Mouse (Mus musculus) embryonic facial prominence, embryonic 13.5 days (tissue): ENCODE results near the gene Bpifb4. TPM values are rescaled to one million over a fixed set of nuclear protein-coding genes. Genes with fewer than 3 reads are reported as not detected.

Source experiments
- ATAC-seq: fragments of 200-750 bp; cut with Nextera tagmentation; 2 replicates; pipeline ENCODE4 v1.8.0; 2017; ENCODE audit warnings: low read depth; ENCODE audit not compliant: insufficient number of reproducible peaks, insufficient read depth, low FRiP score, low TSS enrichment
- H3K27ac ChIP-seq: fragments of 300-500 bp; sonication (generic); 2 replicates; pipeline ENCODE4 v1.5.1; 2015; ENCODE audit warnings: moderate library complexity, mild to moderate bottlenecking, inconsistent platforms
- H3K27me3 ChIP-seq: fragments of 300-500 bp; sonication (generic); 2 replicates; pipeline ENCODE4 v1.6.1; 2015; ENCODE audit warnings: mild to moderate bottlenecking, inconsistent platforms
- H3K36me3 ChIP-seq: fragments of 300-500 bp; sonication (generic); 2 replicates; pipeline ENCODE4 v1.6.1; 2015; ENCODE audit warnings: mild to moderate bottlenecking, inconsistent platforms
- H3K4me1 ChIP-seq: fragments of 300-500 bp; sonication (generic); 2 replicates; pipeline ENCODE4 v1.6.1; 2015; ENCODE audit warnings: inconsistent platforms
- H3K4me2 ChIP-seq: fragments of 300-500 bp; sonication (generic); 2 replicates; pipeline ENCODE4 v1.6.1; 2015; ENCODE audit warnings: moderate library complexity, mild to moderate bottlenecking, inconsistent platforms
- H3K4me3 ChIP-seq: fragments of 300-500 bp; sonication (generic); 2 replicates; pipeline ENCODE4 v1.5.1; 2015; ENCODE audit warnings: mild to moderate bottlenecking, inconsistent platforms
- H3K9ac ChIP-seq: fragments of 300-500 bp; sonication (generic); 2 replicates; pipeline ENCODE4 v1.6.1; 2015; ENCODE audit warnings: mild to moderate bottlenecking, inconsistent platforms
- H3K9me3 ChIP-seq: fragments of 300-500 bp; sonication (generic); 2 replicates; pipeline ENCODE4 v1.6.1; 2016; ENCODE audit warnings: inconsistent platforms
- WGBS: fragments of 180-500 bp; shearing (Covaris S2); methylation state at CpG from one replicate; pipeline ENCODE4 v1.1.7; 2015; ENCODE audit warnings: mixed read lengths; 5-methylcytosine and 5-hydroxymethylcytosine counted together
- polyA plus RNA-seq: library from polyadenylated mRNA; unstranded; fragments of >200 nt; fragmentation: Nextera tagmentation; extraction: Ambion mirVana; gene quantifications from 2 replicates; pipeline ENCODE4 v1.2.1, GENCODE M21; 2015

The Bpifb4 gene
- polyA plus RNA-seq, 1 experiment from 2014 or later = not detected

DNA sequence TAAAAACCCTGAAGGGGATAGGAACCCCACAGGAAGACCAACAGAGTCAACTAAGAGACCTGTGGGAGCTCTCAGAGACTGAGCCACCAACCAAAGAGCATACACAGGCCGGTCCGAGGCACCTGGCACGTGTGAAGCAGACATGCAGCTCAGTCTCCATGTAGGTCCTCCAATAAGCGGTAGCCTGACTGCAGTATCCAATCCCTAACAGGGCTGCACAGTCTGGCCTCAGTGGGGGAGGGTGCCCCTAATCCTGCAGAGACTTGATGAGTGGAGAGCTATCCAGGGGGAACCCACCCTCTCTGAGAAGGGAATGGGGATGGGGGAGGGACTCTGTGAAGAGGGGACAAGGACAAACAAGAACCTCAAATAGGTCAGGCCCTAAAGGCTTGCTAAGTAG, 67.7 kb downstream of the Bpifb4 start:
- H3K27ac ChIP-seq = no peak overlapping the region
- no peak overlapping the region for H3K9ac ChIP-seq
- 82% methylated on average over 4 of the region's 4 CpGs for WGBS
- ATAC-seq = no peak
- H3K4me2 ChIP-seq = no peak overlapping the region
- H3K36me3 ChIP-seq = no peaks in the 10 kb centered on the region
- H3K27me3 ChIP-seq = no peaks in the 10 kb centered on the region
- H3K9me3 ChIP-seq = no peaks in the 10 kb centered on the region
- no peak overlapping the region for H3K4me3 ChIP-seq
- H3K4me1 ChIP-seq = no peaks in the 10 kb centered on the region

DNA sequence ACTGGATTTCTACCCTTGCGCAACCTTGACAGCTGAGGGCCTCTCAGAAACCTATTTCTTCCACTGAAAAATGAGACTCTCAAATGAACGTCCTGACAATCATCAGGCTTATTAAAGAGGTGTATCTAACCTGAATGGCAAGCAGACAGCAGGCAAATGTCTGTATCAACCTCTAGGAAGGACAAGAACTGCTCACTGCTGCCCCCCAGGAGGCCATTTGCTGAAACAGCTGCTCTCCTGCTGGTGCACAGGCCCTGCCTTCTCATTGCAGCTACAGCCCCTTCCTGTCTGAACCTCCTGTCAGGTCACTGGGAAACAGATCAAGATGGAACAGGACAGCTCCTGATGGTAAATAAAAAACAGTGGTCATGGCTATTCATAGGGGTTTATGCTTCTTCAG, 68.3 kb downstream of the Bpifb4 start:
- no peak overlapping the region for H3K9ac ChIP-seq
- no peak overlapping the region for H3K4me2 ChIP-seq
- no peak overlapping the region for H3K4me3 ChIP-seq
- ATAC-seq = no peak
- no peaks in the 10 kb centered on the region for H3K9me3 ChIP-seq
- WGBS = 79% methylated on average over 2 of the region's 2 CpGs
- H3K27me3 ChIP-seq = no peaks in the 10 kb centered on the region
- no peaks in the 10 kb centered on the region for H3K36me3 ChIP-seq
- H3K4me1 ChIP-seq = no peaks in the 10 kb centered on the region
- no peak overlapping the region for H3K27ac ChIP-seq

DNA sequence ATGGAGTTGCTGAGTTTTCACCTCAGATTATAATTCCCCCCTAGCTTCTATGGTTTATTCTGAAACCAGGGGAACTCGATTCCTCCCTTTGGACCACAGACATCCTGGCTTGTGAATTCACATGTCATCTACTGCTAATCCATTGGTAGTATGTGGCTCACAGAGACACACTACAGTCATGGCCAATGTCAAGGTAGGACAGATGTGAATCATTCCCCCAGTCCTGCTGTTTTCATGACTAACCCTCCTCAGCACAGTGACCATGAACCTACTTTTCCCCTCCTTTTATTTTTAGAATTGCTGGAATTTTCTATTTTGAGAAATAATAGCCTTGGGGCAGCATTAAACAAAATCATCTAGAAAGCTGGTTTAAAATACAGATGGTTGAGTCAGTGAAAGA, 69.4 kb downstream of the Bpifb4 start:
- Histone ChIP-seq H3K9ac (no peak overlapping the region), H3K36me3 (no peaks in the 10 kb centered on the region), H3K4me3 (no peak overlapping the region), H3K4me2 (no peak overlapping the region), H3K9me3 (no peaks in the 10 kb centered on the region), H3K27ac (no peak overlapping the region), H3K4me1 (no peaks in the 10 kb centered on the region), H3K27me3 (no peaks in the 10 kb centered on the region)
- no peak for ATAC-seq
- WGBS = 68% methylated on average over 1 of the region's 1 CpGs

DNA sequence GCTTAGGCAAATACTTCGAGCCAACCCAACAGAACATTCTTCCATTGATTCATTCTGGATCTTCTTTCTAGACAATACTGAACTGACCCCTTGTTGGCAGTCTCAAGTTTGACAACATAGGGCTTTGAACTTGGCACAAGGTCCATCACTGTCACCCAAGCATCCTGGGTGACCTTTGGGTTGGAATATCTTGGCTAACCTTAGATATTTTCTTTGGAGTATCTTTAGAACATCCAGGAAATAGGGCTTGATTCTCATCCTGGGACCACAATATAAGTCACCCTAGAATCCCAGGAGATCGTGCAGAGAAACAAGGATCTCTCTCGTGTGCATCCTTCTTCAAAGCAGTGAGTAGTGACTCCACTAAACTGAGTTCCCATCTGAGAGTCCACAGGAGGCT, 70.0 kb downstream of the Bpifb4 start, which contains the start of gene Bpifa2:
Gene Bpifa2, plus strand, starts transcription at position 301 of the 400 bp plus-strand sequence.
- Histone ChIP-seq H3K4me2 (no peak within 1 kb of the TSS), H3K4me3 (no peak within 1 kb of the TSS), H3K27ac (no peak within 1 kb of the TSS), H3K4me1 (no peaks in the 10 kb centered on the region), H3K27me3 (no peaks in the 10 kb centered on the region), H3K9ac (no peak within 1 kb of the TSS), H3K9me3 (no peaks in the 10 kb centered on the region), H3K36me3 (no peaks in the 10 kb centered on the region)
- no peak for ATAC-seq
- WGBS = 82% methylated on average over 3 of the region's 3 CpGs

Other genes with a start within 250 kb of the Bpifb4 start
- gene Dnmt3c, start 241.6 kb upstream of the Bpifb4 start, polyA plus RNA-seq = not detected in 2 replicates
- 225 and 230 TPM in 2 replicates for gene Mapre1, start 196.9 kb upstream of the Bpifb4 start, polyA plus RNA-seq
- not detected in 2 replicates for gene Efcab8, start 158.3 kb upstream of the Bpifb4 start, polyA plus RNA-seq
- gene Sun5, start 67.1 kb upstream of the Bpifb4 start, polyA plus RNA-seq = not detected in 2 replicates
- gene Bpifb2, start 63.2 kb upstream of the Bpifb4 start, polyA plus RNA-seq = not detected in 2 replicates
- not detected in 2 replicates for gene Bpifb6, start 37.8 kb upstream of the Bpifb4 start, polyA plus RNA-seq
- not detected in 2 replicates for gene Bpifb3, start 20.0 kb upstream of the Bpifb4 start, polyA plus RNA-seq
- gene Bpifa6, start 36.7 kb downstream of the Bpifb4 start, polyA plus RNA-seq = not detected in 2 replicates
- not detected in 2 replicates for gene Bpifa2, start 70.1 kb downstream of the Bpifb4 start, polyA plus RNA-seq
- gene Bpifa3, start 192.1 kb downstream of the Bpifb4 start, polyA plus RNA-seq = not detected in 2 replicates
- gene Bpifa1, start 204.7 kb downstream of the Bpifb4 start, polyA plus RNA-seq = 3.1 and 4.7 TPM in 2 replicates
- gene Bpifa5, start 224.4 kb downstream of the Bpifb4 start, polyA plus RNA-seq = not detected in 2 replicates